In the genomic region with DNA sequence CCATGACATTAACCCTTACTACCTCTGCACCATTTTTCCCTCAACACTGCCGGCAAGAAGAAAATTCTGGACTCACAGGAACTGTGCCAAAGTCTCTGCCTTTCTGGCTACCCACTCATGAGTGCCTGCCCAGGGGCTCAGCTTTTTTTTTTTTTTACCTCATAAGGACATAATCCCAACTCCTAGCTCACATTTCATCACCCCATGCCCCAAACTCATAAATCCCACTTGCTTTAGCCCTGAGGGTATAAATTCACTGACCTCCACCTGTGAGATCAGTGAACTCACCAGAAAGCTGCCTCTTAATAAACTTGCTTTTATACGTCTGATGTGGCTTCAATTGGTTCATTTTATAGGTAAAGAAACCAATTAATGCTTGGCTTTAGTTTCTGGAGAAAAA, we compare ENCODE assay signal across 13 mouse cellular contexts.
"Had no signal": no experiment of that assay in that cellular context is flagged by ENCODE, and none has a peak within 500 bp of the region (broad histone marks: within the 10 kb centered on the region; RNA-seq: fewer than 3 reads in every experiment).

No protein-coding gene starts in this region.

- H3K4me3 ChIP-seq: intestine, embryonic 15.5 days; layer of hippocampus, adult 2 months; liver, embryonic 12.5 days; midbrain, embryonic 15.5 days; neural tube, embryonic 12.5 days had no signal

- H3K27me3 ChIP-seq: intestine, embryonic 15.5 days; liver, embryonic 12.5 days; midbrain, embryonic 15.5 days; neural tube, embryonic 12.5 days had no signal

- H3K9ac ChIP-seq: intestine, embryonic 15.5 days; liver, embryonic 12.5 days; lung, embryonic 14.5 days; midbrain, embryonic 15.5 days; neural tube, embryonic 12.5 days had no signal

- DNase-seq: kidney, adult 18-20 months; kidney, postnatal 25 days; left cerebral cortex, postnatal 4 days; lung, embryonic 14.5 days; lung, postnatal 10 days; lung, postnatal 4 days; thymus, postnatal 4 days had no signal

- H3K4me2 ChIP-seq: intestine, embryonic 15.5 days; liver, embryonic 12.5 days; lung, embryonic 14.5 days; midbrain, embryonic 11.5 days; midbrain, embryonic 15.5 days; neural tube, embryonic 12.5 days had no signal

- H3K27ac ChIP-seq: intestine, embryonic 15.5 days; layer of hippocampus, adult 2 months; liver, embryonic 12.5 days; midbrain, embryonic 15.5 days; neural tube, embryonic 12.5 days had no signal

- ATAC-seq: intestine, embryonic 15.5 days; liver, embryonic 12.5 days; midbrain, embryonic 15.5 days had no signal

- H3K9me3 ChIP-seq: intestine, embryonic 15.5 days; liver, embryonic 12.5 days; midbrain, embryonic 15.5 days; neural tube, embryonic 12.5 days had no signal

- H3K36me3 ChIP-seq: intestine, embryonic 15.5 days; liver, embryonic 12.5 days; midbrain, embryonic 15.5 days; neural tube, embryonic 12.5 days had no signal

- H3K4me1 ChIP-seq: intestine, embryonic 15.5 days; liver, embryonic 12.5 days; midbrain, embryonic 15.5 days; neural tube, embryonic 12.5 days had no signal
